Mouse (Mus musculus) kidney, postnatal 0 days (tissue): ENCODE results near the gene Rbms1. TPM values are rescaled to one million over a fixed set of nuclear protein-coding genes. Genes with fewer than 3 reads are reported as not detected.
"Not testable (repeated sequence)": the region's sequence is repeated elsewhere in the genome, so short reads cannot be mapped to it uniquely, and the experiment has no call there.

Experiments
- ATAC-seq: fragments of 200-750 bp; cut with Nextera tagmentation; replicated peaks from 2 replicates; pipeline ENCODE4 v1.8.0; 2017; ENCODE audit warnings: low read depth, moderate number of reproducible peaks, moderate TSS enrichment, moderate library complexity; ENCODE audit not compliant: low FRiP score
- DNase-seq: peaks from one replicate; pipeline ENCODE4 v3.0.0-alpha.2; 2016; ENCODE audit warnings: low spot score
- H3K27ac ChIP-seq: fragments of 300-500 bp; sonication (generic); 2 replicates; pipeline ENCODE4 v1.5.1; 2014; ENCODE audit warnings: mild to moderate bottlenecking
- H3K27me3 ChIP-seq: fragments of 300-500 bp; sonication (generic); 2 replicates; pipeline ENCODE4 v1.6.1; 2014; ENCODE audit warnings: low read length, mixed read lengths; ENCODE audit not compliant: insufficient read depth
- H3K36me3 ChIP-seq: fragments of 300-500 bp; sonication (generic); 2 replicates; pipeline ENCODE4 v1.6.1; 2014; ENCODE audit warnings: low read length, mixed read lengths; ENCODE audit not compliant: insufficient read depth
- H3K4me1 ChIP-seq: fragments of 300-500 bp; sonication (generic); replicated peaks from 2 replicates; pipeline ENCODE4 v1.6.1; 2014; ENCODE audit warnings: antibody characterized with exemption, low read length, mixed read lengths; ENCODE audit not compliant: insufficient read depth
- H3K4me2 ChIP-seq: fragments of 300-500 bp; sonication (generic); 2 replicates; pipeline ENCODE4 v1.6.1; 2014; ENCODE audit warnings: mild to moderate bottlenecking, low read length, moderate library complexity, mixed read lengths
- H3K4me3 ChIP-seq: fragments of 300-500 bp; sonication (generic); replicated peaks from 2 replicates; pipeline ENCODE4 v1.5.1; 2014; ENCODE audit warnings: low read depth, low read length
- H3K9ac ChIP-seq: fragments of 300-500 bp; sonication (generic); 2 replicates; pipeline ENCODE4 v1.6.1; 2014; ENCODE audit warnings: low read depth, low read length
- H3K9me3 ChIP-seq: fragments of 300-500 bp; sonication (generic); replicated peaks from 2 replicates; pipeline ENCODE4 v1.6.1; 2016; ENCODE audit warnings: low read length, inconsistent platforms, mixed read lengths
- CTCF ChIP-seq: IDR thresholded peaks from 2 replicates; pipeline ENCODE4 v1.5.1; 2016; ENCODE audit warnings: antibody characterized with exemption, low read depth, mild to moderate bottlenecking, moderate library complexity
- WGBS: fragments of 180-500 bp; shearing (Covaris S2); extraction: QIAGEN DNeasy Blood & Tissue Kit; methylation state at CpG from one replicate; pipeline ENCODE4 v1.1.7; 2014; 5-methylcytosine and 5-hydroxymethylcytosine counted together
- polyA plus RNA-seq: library from polyadenylated mRNA; unstranded; fragments of >200 nt; fragmentation: Nextera tagmentation; extraction: Ambion mirVana; gene quantifications from 2 replicates; pipeline ENCODE4 v1.2.1, GENCODE M21; 2015

Gene Rbms1
- polyA plus RNA-seq, 1 experiment from 2014 or later: 92.5 TPM

GRCm38 (mm10) chr2:60839498-60839897, 123.5 kb downstream of the Rbms1 start:
- H3K9ac ChIP-seq: no peak overlapping the region

GRCm38 (mm10) chr2:60838856-60839255, 124.1 kb downstream of the Rbms1 start:
- peak; percentile 59 for DNase-seq

More at GRCm38 (mm10) chr2:60839498-60839897, 123.5 kb downstream of the Rbms1 start:
- H3K4me2 ChIP-seq: no peak overlapping the region
- no peak for TF ChIP-seq CTCF
- ATAC-seq (no peak), DNase-seq (no peak)
- H3K36me3 ChIP-seq: 0 out of 2 replicates have a peak, but pooled peaks cover 3% of the 10 kb centered on the region
- peaks cover 14% of the 10 kb centered on the region; the same call in 1 of the 2 replicates for H3K4me1 ChIP-seq
- H3K27me3 ChIP-seq: no peaks in the 10 kb centered on the region
- WGBS: 69% methylated on average over 4 of the region's 4 CpGs
- H3K27ac ChIP-seq: no peak overlapping the region
- no peak overlapping the region for H3K4me3 ChIP-seq
- no peaks in the 10 kb centered on the region for H3K9me3 ChIP-seq

GRCm38 (mm10) chr2:60837616-60838015, 125.4 kb downstream of the Rbms1 start:
- 64% methylated on average over 5 of the region's 5 CpGs for WGBS
- DNase-seq (no peak), ATAC-seq (no peak)
- no peak overlapping the region for H3K4me2 ChIP-seq
- no peaks in the 10 kb centered on the region for H3K27me3 ChIP-seq
- no peak overlapping the region for H3K27ac ChIP-seq
- no peak overlapping the region for H3K4me3 ChIP-seq
- no peaks in the 10 kb centered on the region for H3K9me3 ChIP-seq
- peaks cover 12% of the 10 kb centered on the region; the same call in 1 of the 2 replicates for H3K4me1 ChIP-seq
- 0 out of 2 replicates have a peak, but pooled peaks cover 3% of the 10 kb centered on the region for H3K36me3 ChIP-seq
- no peak for TF ChIP-seq CTCF
- no peak overlapping the region for H3K9ac ChIP-seq

More at GRCm38 (mm10) chr2:60838856-60839255, 124.1 kb downstream of the Rbms1 start:
- no peak for TF ChIP-seq CTCF
- Histone ChIP-seq H3K9me3 (no peaks in the 10 kb centered on the region), H3K9ac (no peak overlapping the region), H3K36me3 (0 out of 2 replicates have a peak, but pooled peaks cover 3% of the 10 kb centered on the region), H3K4me2 (no peak overlapping the region), H3K27me3 (no peaks in the 10 kb centered on the region), H3K4me1 (peaks cover 14% of the 10 kb centered on the region; the same call in 1 of the 2 replicates), H3K27ac (no peak overlapping the region), H3K4me3 (no peak overlapping the region)
- no peak for ATAC-seq
- WGBS: 66% methylated on average over 5 of the region's 5 CpGs

- H3K27ac ChIP-seq: no peak overlapping the region
- TF ChIP-seq CTCF: no peak
- ATAC-seq: no peak
Observed at GRCm38 (mm10) chr2:60836237-60836636, 126.8 kb downstream of the Rbms1 start.

GRCm38 (mm10) chr2:60834293-60834692, 128.7 kb downstream of the Rbms1 start:
- WGBS: 82% methylated on average over 7 of the region's 7 CpGs
- no peak for ATAC-seq
- no peak for DNase-seq
- no peak for TF ChIP-seq CTCF
- no peak overlapping the region for H3K27ac ChIP-seq
- no peaks in the 10 kb centered on the region for H3K27me3 ChIP-seq
- no peaks in the 10 kb centered on the region for H3K9me3 ChIP-seq
- H3K4me3 ChIP-seq: no peak overlapping the region
- 0 out of 2 replicates have a peak, but pooled peaks cover 4% of the 10 kb centered on the region for H3K36me3 ChIP-seq
- no peak overlapping the region for H3K9ac ChIP-seq
- H3K4me1 ChIP-seq: peaks cover 9% of the 10 kb centered on the region; the same call in 1 of the 2 replicates
- H3K4me2 ChIP-seq: no peak overlapping the region

More at GRCm38 (mm10) chr2:60836237-60836636, 126.8 kb downstream of the Rbms1 start:
- H3K9me3 ChIP-seq: no peaks in the 10 kb centered on the region
- 76% methylated on average over 7 of the region's 7 CpGs for whole genome bisulfite sequencing
- H3K9ac ChIP-seq: no peak overlapping the region
- 0 out of 2 replicates have a peak, but pooled peaks cover 4% of the 10 kb centered on the region for H3K36me3 ChIP-seq
- peaks cover 12% of the 10 kb centered on the region; the same call in 1 of the 2 replicates for H3K4me1 ChIP-seq
- DNase-seq: no peak
- no peaks in the 10 kb centered on the region for H3K27me3 ChIP-seq
- no peak overlapping the region for H3K4me3 ChIP-seq
- H3K4me2 ChIP-seq: no peak overlapping the region

- Histone ChIP-seq H3K9me3 (no peaks in the 10 kb centered on the region), H3K36me3 (0 out of 2 replicates have a peak, but pooled peaks cover 4% of the 10 kb centered on the region), H3K4me3 (no peak overlapping the region), H3K4me2 (no peak overlapping the region), H3K27ac (no peak overlapping the region), H3K9ac (no peak overlapping the region), H3K27me3 (no peaks in the 10 kb centered on the region), H3K4me1 (peaks cover 14% of the 10 kb centered on the region)
- 82% methylated on average over 8 of the region's 8 CpGs for WGBS
- DNase-seq (no peak), ATAC-seq (no peak)
- no peak for TF ChIP-seq CTCF
Observed at GRCm38 (mm10) chr2:60832254-60832653, 130.7 kb downstream of the Rbms1 start.

GRCm38 (mm10) chr2:60830464-60830863, 132.5 kb downstream of the Rbms1 start:
- WGBS: 28% methylated on average over 1 of the region's 1 CpGs
- not testable (repeated sequence) for ATAC-seq, H3K4me2 ChIP-seq, H3K27ac ChIP-seq, DNase-seq, H3K4me1 ChIP-seq, H3K9ac ChIP-seq, H3K36me3 ChIP-seq, H3K4me3 ChIP-seq, H3K27me3 ChIP-seq, H3K9me3 ChIP-seq
